Mouse (Mus musculus) MEL (cell line): ENCODE measurements around the gene Zbtb20. TPM values are rescaled to one million over a fixed set of nuclear protein-coding genes. Genes with fewer than 3 reads are reported as not detected.

Experiments
- DNase-seq: peaks from one replicate; pipeline ENCODE4 v3.0.0; 2011; ENCODE audit warnings: low read depth, low spot score
- H3K27ac ChIP-seq: 2 replicates; pipeline ENCODE4 v1.5.1; 2012; ENCODE audit warnings: low read depth, mild to moderate bottlenecking, control low read depth, low read length, moderate library complexity; ENCODE audit not compliant: control insufficient read depth
- H3K27me3 ChIP-seq, 2 experiments: fragments of 150-350 bp in 1 of 2; sonication (generic) in 1 of 2; 2 replicates each; pipeline ENCODE4 v1.6.1; 2012; ENCODE audit warnings: low read length in 2 of 2, mild to moderate bottlenecking in 2 of 2, improper control_type of control experiment in 1 of 2, moderate library complexity in 1 of 2; ENCODE audit not compliant: insufficient read depth in 2 of 2, control insufficient read depth in 1 of 2
- H3K36me3 ChIP-seq, 2 experiments: 2 replicates each; pipeline ENCODE4 v1.6.1; 2012 to 2014; ENCODE audit warnings: low read length in 2 of 2, improper control_type of control experiment in 1 of 2, inconsistent platforms in 1 of 2, mild to moderate bottlenecking in 1 of 2; ENCODE audit not compliant: insufficient read depth in 2 of 2, control insufficient read depth in 1 of 2
- H3K4me1 ChIP-seq, 2 experiments: fragments of 150-350 bp in 1 of 2; sonication (generic) in 1 of 2; 2 replicates each; pipeline ENCODE4 v1.6.1; 2012; ENCODE audit warnings: low read length in 2 of 2, improper control_type of control experiment in 1 of 2, mild to moderate bottlenecking in 1 of 2; ENCODE audit not compliant: insufficient read depth in 2 of 2, control insufficient read depth in 1 of 2
- H3K4me3 ChIP-seq, 2 experiments: fragments of 150-350 bp in 1 of 2; sonication (generic) in 1 of 2; 2 replicates each; pipeline ENCODE4 v1.5.1; 2012; ENCODE audit warnings: low read depth in 2 of 2, low read length in 2 of 2, mild to moderate bottlenecking in 2 of 2, moderate library complexity in 2 of 2, control low read depth in 1 of 2, improper control_type of control experiment in 1 of 2; ENCODE audit not compliant: control insufficient read depth in 1 of 2, insufficient read depth in 1 of 2
- H3K79me2 ChIP-seq: 2 replicates; pipeline ENCODE4 v1.6.1; 2012; ENCODE audit warnings: mild to moderate bottlenecking, low read length, moderate library complexity; ENCODE audit not compliant: control insufficient read depth, poor library complexity, insufficient read depth
- H3K9ac ChIP-seq: 2 replicates; pipeline ENCODE4 v1.6.1; 2012; ENCODE audit warnings: low read depth, mild to moderate bottlenecking, control low read depth, low read length, moderate library complexity; ENCODE audit not compliant: control insufficient read depth, poor library complexity, severe bottlenecking
- H3K9me3 ChIP-seq: fragments of 150-350 bp; sonication (generic); replicated peaks from 2 replicates; pipeline ENCODE4 v1.6.1; 2012; ENCODE audit warnings: mild to moderate bottlenecking, low read length, improper control_type of control experiment, moderate library complexity; ENCODE audit not compliant: insufficient read depth
- CTCF ChIP-seq, 3 experiments: IDR thresholded peaks in 2 of 3; conservative IDR thresholded peaks in 1 of 3; 2 replicates each; pipeline ENCODE4 v1.5.1; 2011 to 2012; ENCODE audit warnings: low read length in 3 of 3, low read depth in 2 of 3, mild to moderate bottlenecking in 2 of 3, improper control_type of control experiment in 1 of 3, inconsistent platforms in 1 of 3, mixed read lengths in 1 of 3, moderate library complexity in 1 of 3; ENCODE audit not compliant: control insufficient read depth in 1 of 3, insufficient read depth in 1 of 3, poor library complexity in 1 of 3, severe bottlenecking in 1 of 3
- ELF1 ChIP-seq: IDR thresholded peaks from 2 replicates; pipeline ENCODE4 v1.6.1; 2014; ENCODE audit warnings: low read depth, mild to moderate bottlenecking, inconsistent platforms, low read length, improper control_type of control experiment, moderate library complexity
- EP300 ChIP-seq, 2 experiments: IDR thresholded peaks; 2 replicates each; pipeline ENCODE4 v1.6.1; 2011; ENCODE audit warnings: improper control_type of control experiment in 2 of 2, low read length in 2 of 2, low read depth in 1 of 2, mild to moderate bottlenecking in 1 of 2
- ETS1 ChIP-seq: IDR thresholded peaks from 2 replicates; pipeline ENCODE4 v1.6.1; 2012; ENCODE audit warnings: low read depth, mild to moderate bottlenecking, inconsistent platforms, low read length, improper control_type of control experiment, moderate library complexity
- GATA1 ChIP-seq: IDR thresholded peaks from 2 replicates; pipeline ENCODE4 v1.6.1; 2011; ENCODE audit warnings: low read depth, low read length, improper control_type of control experiment
- HCFC1 ChIP-seq: IDR thresholded peaks from 2 replicates; pipeline ENCODE4 v1.6.1; 2012; ENCODE audit warnings: low read depth, mild to moderate bottlenecking, inconsistent platforms, low read length, improper control_type of control experiment, moderate library complexity
- JUND ChIP-seq: IDR thresholded peaks from 2 replicates; pipeline ENCODE4 v1.6.1; 2011; ENCODE audit warnings: low read depth, mild to moderate bottlenecking, improper control_type of control experiment, low read length
- MAX ChIP-seq: IDR thresholded peaks from 2 replicates; pipeline ENCODE4 v1.6.1; 2011; ENCODE audit warnings: low read length, improper control_type of control experiment
- MEF2A ChIP-seq: IDR thresholded peaks from 2 replicates; pipeline ENCODE4 v1.6.1; 2014; ENCODE audit warnings: low read depth, mild to moderate bottlenecking, inconsistent platforms, low read length, improper control_type of control experiment; ENCODE audit not compliant: poor library complexity, insufficient replicate concordance, severe bottlenecking; ENCODE audit errors: extremely low read depth
- MYB ChIP-seq: IDR thresholded peaks from 2 replicates; pipeline ENCODE4 v1.6.1; 2011; ENCODE audit warnings: mild to moderate bottlenecking, low read depth, low read length, improper control_type of control experiment
- NRF1 ChIP-seq: IDR thresholded peaks from 2 replicates; pipeline ENCODE4 v1.6.1; 2014; ENCODE audit warnings: low read depth, mild to moderate bottlenecking, inconsistent platforms, low read length, improper control_type of control experiment, moderate library complexity; ENCODE audit not compliant: poor library complexity, insufficient read depth, severe bottlenecking
- POLR2A ChIP-seq, 2 experiments: IDR thresholded peaks; 2 replicates each; pipeline ENCODE4 v1.6.1; 2011 to 2012; ENCODE audit warnings: low read length in 2 of 2, mild to moderate bottlenecking in 2 of 2, control low read depth in 1 of 2, improper control_type of control experiment in 1 of 2, low read depth in 1 of 2, moderate library complexity in 1 of 2; ENCODE audit not compliant: control insufficient read depth in 1 of 2, insufficient read depth in 1 of 2, poor library complexity in 1 of 2
- POLR2AphosphoS2 ChIP-seq: IDR thresholded peaks from 2 replicates; pipeline ENCODE4 v1.6.1; 2011; ENCODE audit warnings: low read length, improper control_type of control experiment
- RAD21 ChIP-seq: IDR thresholded peaks from 2 replicates; pipeline ENCODE4 v1.6.1; 2011; ENCODE audit warnings: mild to moderate bottlenecking, low read depth, low read length, improper control_type of control experiment
- RCOR1 ChIP-seq: IDR thresholded peaks from 2 replicates; pipeline ENCODE4 v1.6.1; 2012; ENCODE audit warnings: low read depth, mild to moderate bottlenecking, inconsistent platforms, low read length, improper control_type of control experiment
- SIN3A ChIP-seq: IDR thresholded peaks from 2 replicates; pipeline ENCODE4 v1.6.1; 2012; ENCODE audit warnings: low read length, improper control_type of control experiment, inconsistent platforms
- SMC3 ChIP-seq: IDR thresholded peaks from 2 replicates; pipeline ENCODE4 v1.6.1; 2011; ENCODE audit warnings: low read depth, low read length, improper control_type of control experiment
- TBP ChIP-seq: IDR thresholded peaks from 2 replicates; pipeline ENCODE4 v1.8.0; 2011; ENCODE audit warnings: low read depth, low read length, improper control_type of control experiment
- TCF12 ChIP-seq: IDR thresholded peaks from 2 replicates; pipeline ENCODE4 v1.6.1; 2014; ENCODE audit warnings: low read depth, mild to moderate bottlenecking, inconsistent platforms, low read length, improper control_type of control experiment, moderate library complexity
- ZC3H11A ChIP-seq: IDR thresholded peaks from 2 replicates; pipeline ENCODE4 v1.6.1; 2012; ENCODE audit warnings: low read depth, mild to moderate bottlenecking, inconsistent platforms, low read length, improper control_type of control experiment
- ZMIZ1 ChIP-seq: IDR thresholded peaks from 2 replicates; pipeline ENCODE4 v1.6.1; 2012; ENCODE audit warnings: low read depth, mild to moderate bottlenecking, inconsistent platforms, low read length, improper control_type of control experiment, moderate library complexity
- polyA plus RNA-seq, 2 experiments: library from polyadenylated mRNA; stranded (reverse) in 1 of 2; unstranded in 1 of 2; fragments of >175 nt in 1 of 2; fragments of >200 nt in 1 of 2; gene quantifications; 2 replicates each; pipeline versions ENCODE4 v1.2.1 to v1.2.4; 2012; ENCODE audit warnings: low replicate concordance in 2 of 2, low read depth in 1 of 2; ENCODE audit not compliant: insufficient read length in 2 of 2, insufficient read depth in 1 of 2, missing spikeins in 1 of 2
- total RNA-seq: library from RNA; depleted of rRNA; stranded (reverse); fragments of 300-350 nt; gene quantifications from 2 replicates; pipeline ENCODE4 v1.2.3, GENCODE M21; 2012

Zbtb20 gene
- total and polyA plus RNA-seq, 3 experiments, result 0.17 to 0.27 TPM; not detected in 1

DNA sequence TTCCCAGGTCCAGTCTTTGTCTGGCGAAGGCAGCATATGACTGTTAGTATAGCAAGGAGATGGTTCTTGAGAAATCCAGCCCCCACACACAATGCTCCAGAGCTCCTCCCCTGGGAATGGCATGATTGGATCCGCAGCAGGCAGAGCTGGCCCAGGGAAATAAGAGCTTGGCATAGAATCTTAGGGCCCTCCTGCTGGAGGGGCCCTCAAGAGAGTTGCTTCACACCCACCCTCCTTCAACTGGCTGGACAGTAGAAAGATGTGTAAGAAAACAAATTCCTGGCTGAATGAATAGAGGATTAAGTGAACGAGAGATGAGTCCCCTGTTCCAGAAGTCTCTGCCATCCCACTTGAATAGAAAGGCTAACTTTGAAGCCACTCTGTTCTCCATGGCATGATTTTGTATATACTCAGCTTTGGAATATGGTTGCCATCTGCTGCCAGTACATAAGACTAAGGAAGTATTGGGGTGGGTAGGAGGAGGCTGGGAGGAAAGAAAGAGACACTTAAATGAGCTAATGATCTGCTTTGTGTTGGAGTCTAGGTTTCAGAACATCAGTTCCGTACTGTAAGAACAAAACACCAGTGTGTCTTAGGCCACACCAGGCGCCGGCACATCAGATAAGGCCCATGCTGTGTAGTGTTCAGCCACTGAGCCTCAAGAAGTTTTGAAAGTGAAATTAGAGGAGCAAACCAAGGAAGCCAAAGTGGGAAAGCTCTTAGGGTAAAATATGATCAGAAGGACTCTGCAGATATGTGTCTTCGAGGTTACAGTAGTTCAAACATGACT is 715.2 kb downstream of the Zbtb20 start:
- Histone ChIP-seq H3K36me3 (peaks cover 0 to 4% of the 10 kb centered on the region in 2 experiments; a peak in 2 of 4 replicates), H3K9me3 (no peaks in the 10 kb centered on the region), H3K27me3 (peaks cover 0 to 2% of the 10 kb centered on the region in 2 experiments; a peak in 2 of 4 replicates), H3K79me2 (no peaks in the 10 kb centered on the region), H3K9ac (no peak overlapping the region), H3K27ac (no peak overlapping the region), H3K4me3 (no peak overlapping the region), H3K4me1 (no peaks in the 10 kb centered on the region; a peak in 2 of 4 replicates)
- DNase-seq, result no peak
- TF ChIP-seq GATA1, result peak; percentile 61
- no peak for TF ChIP-seq SIN3A
- no peak for TF ChIP-seq MAX
- TF ChIP-seq ZMIZ1, result no peak

DNA sequence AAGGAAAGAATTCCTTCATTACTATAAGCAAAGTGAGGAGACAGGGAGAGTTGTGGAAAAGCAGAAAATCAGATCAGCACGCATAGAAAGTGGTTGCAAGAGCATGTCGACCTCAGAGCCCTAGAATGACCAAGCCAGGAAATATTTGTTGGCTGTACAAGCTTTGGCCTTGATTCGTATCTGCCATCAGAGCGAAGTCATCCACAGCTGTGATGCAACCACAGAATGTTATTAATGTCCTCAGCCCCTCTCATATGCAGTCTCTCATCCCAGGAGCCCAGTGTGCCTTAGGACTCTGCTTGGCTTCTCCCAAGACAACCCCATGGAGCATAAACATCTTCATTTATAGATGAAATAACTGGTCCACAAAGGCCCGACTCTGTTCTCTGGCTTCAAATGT is 716.4 kb downstream of the Zbtb20 start:
- Histone ChIP-seq H3K27me3 (peaks cover 2% of the 10 kb centered on the region in 2 experiments; a peak in 3 of 4 replicates), H3K4me3 (no peak overlapping the region), H3K79me2 (no peaks in the 10 kb centered on the region), H3K9me3 (no peaks in the 10 kb centered on the region), H3K36me3 (peaks cover 0 to 4% of the 10 kb centered on the region in 2 experiments; a peak in 2 of 4 replicates), H3K4me1 (no peaks in the 10 kb centered on the region; a peak in 1 of 4 replicates), H3K9ac (no peak overlapping the region), H3K27ac (no peak overlapping the region)
- no peak for DNase-seq
- TF ChIP-seq MYB, result no peak
- TF ChIP-seq POLR2AphosphoS2, result no peak
- no peak for TF ChIP-seq EP300 (IDR thresholded peaks at IDR 0.05; ENCODE audit: low read depth in 1 of 2, low read length in 2 of 2)
- TF ChIP-seq HCFC1, result no peak
- TF ChIP-seq NRF1, result no peak
- no peak for TF ChIP-seq JUND
- no peak for TF ChIP-seq MEF2A
- TF ChIP-seq ZMIZ1, result no peak

DNA sequence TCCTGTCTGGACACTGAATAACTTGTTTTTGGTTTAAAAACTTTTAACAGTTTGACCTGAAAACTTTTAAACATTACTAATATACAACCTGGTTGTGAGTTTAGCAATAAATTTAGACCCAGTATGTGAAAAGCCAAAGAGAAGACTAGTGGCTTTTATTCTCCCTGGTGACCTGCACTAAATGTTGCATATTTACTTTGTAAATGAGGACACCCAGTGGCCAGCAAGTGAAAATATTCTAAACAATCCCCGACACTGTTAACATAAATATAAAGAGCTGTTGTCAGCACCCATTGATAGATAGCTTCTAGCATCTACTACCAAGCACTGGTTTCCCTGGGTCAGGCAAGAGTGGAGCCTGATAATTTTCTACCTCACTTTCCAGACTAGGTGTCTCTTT is 717.1 kb downstream of the Zbtb20 start:
- Histone ChIP-seq H3K27me3 (peaks cover 2 to 4% of the 10 kb centered on the region in 2 experiments; a peak in 3 of 4 replicates), H3K9ac (no peak overlapping the region), H3K4me3 (no peak overlapping the region), H3K79me2 (no peaks in the 10 kb centered on the region), H3K27ac (no peak overlapping the region), H3K36me3 (peaks cover 0 to 4% of the 10 kb centered on the region in 2 experiments; a peak in 2 of 4 replicates), H3K9me3 (no peaks in the 10 kb centered on the region), H3K4me1 (no peaks in the 10 kb centered on the region; a peak in 1 of 4 replicates)
- DNase-seq, result peak; percentile 48
- peak in 2 of 3 experiments; percentile 10 to 71; a peak in 3 of 6 replicates for TF ChIP-seq CTCF (IDR thresholded peaks at IDR 0.05 in 2 of 3, conservative IDR thresholded peaks at IDR 0.05 in 1 of 3; ENCODE audit: control insufficient read depth in 1 of 3, insufficient read depth in 1 of 3, low read depth in 2 of 3, low read length in 3 of 3, poor library complexity in 1 of 3, severe bottlenecking in 1 of 3)
- TF ChIP-seq NRF1, result no peak
- peak; percentile 77 for TF ChIP-seq RAD21
- no peak for TF ChIP-seq ETS1
- TF ChIP-seq ELF1, result no peak
- TF ChIP-seq ZC3H11A, result peak; percentile 52; the same call in 1 of the 2 replicates
- TF ChIP-seq SMC3, result peak; percentile 78
- no peak for TF ChIP-seq TCF12
- no peak for TF ChIP-seq POLR2A (IDR thresholded peaks at IDR 0.05; ENCODE audit: control insufficient read depth in 1 of 2, insufficient read depth in 1 of 2, low read depth in 1 of 2, low read length in 2 of 2, poor library complexity in 1 of 2)
- 0 out of 2 replicates have a peak, but pooled peaks have one; percentile 19 for TF ChIP-seq TBP
- TF ChIP-seq RCOR1, result no peak
